Comparison of ENCODE assay signal across 16 mouse cellular contexts in genomic region chr6:50933510-50933909, GRCm38 (mm10).
DNase-seq lines count a peak whose midpoint lies in the region; ATAC-seq and TF ChIP-seq lines count a peak whose summit lies in the region.
"Had no signal": no experiment of that assay in that cellular context is flagged by ENCODE, and none has a peak within 500 bp of the region (broad histone marks: within the 10 kb centered on the region; RNA-seq: fewer than 3 reads in every experiment).

No protein-coding gene starts in this region.

- peak; percentile 35 for DNase-seq in forebrain, embryonic 11.5 days (ENCODE audit: low spot score)
- no peak for DNase-seq in forebrain, postnatal 0 days
- peak; percentile 57 for DNase-seq in brain, embryonic 14.5 days (ENCODE audit: low read depth)
- peak; percentile 87 to 89 for DNase-seq in cerebellum, postnatal 14 days
- DNase-seq in hindbrain, embryonic 14.5 days (ENCODE audit: low spot score), result no peak
- no peak for DNase-seq in heart, embryonic 10.5 days (ENCODE audit: low spot score)
- DNase-seq in adrenal gland, postnatal 14 days, result no peak
- DNase-seq: gastrocnemius, postnatal 10 days; kidney, adult 9 months; liver; lung, adult 2 months; thymus, postnatal 14 days had no signal

- H3K27ac ChIP-seq in forebrain, embryonic 11.5 days (ENCODE audit: low read depth, low read length), result no peak overlapping the region
- no peak overlapping the region for H3K27ac ChIP-seq in forebrain, postnatal 0 days (ENCODE audit: low read depth, low read length)
- H3K27ac ChIP-seq in hindbrain, embryonic 14.5 days, result peak overlapping the region; percentile 49
- H3K27ac ChIP-seq in heart, embryonic 10.5 days, result no peak overlapping the region
- H3K27ac ChIP-seq: heart, embryonic 13.5 days; macrophage had no signal

- H3K4me3 ChIP-seq in forebrain, embryonic 11.5 days (ENCODE audit: low read depth, low read length), result no peak overlapping the region
- no peak overlapping the region for H3K4me3 ChIP-seq in forebrain, postnatal 0 days (ENCODE audit: low read depth, low read length)
- no peak overlapping the region for H3K4me3 ChIP-seq in hindbrain, embryonic 14.5 days (replicated peaks; ENCODE audit: low read length)
- H3K4me3 ChIP-seq in heart, embryonic 10.5 days, result no peak overlapping the region
- H3K4me3 ChIP-seq: heart, embryonic 13.5 days; myocyte had no signal

- H3K36me3 ChIP-seq in forebrain, embryonic 11.5 days (ENCODE audit: control insufficient read depth, insufficient read depth, low read length), result no peaks in the 10 kb centered on the region
- H3K36me3 ChIP-seq in forebrain, postnatal 0 days (ENCODE audit: insufficient read depth), result no peaks in the 10 kb centered on the region
- H3K36me3 ChIP-seq in hindbrain, embryonic 14.5 days (replicated peaks; ENCODE audit: control insufficient read depth, insufficient read depth), result no peaks in the 10 kb centered on the region
- no peaks in the 10 kb centered on the region for H3K36me3 ChIP-seq in heart, embryonic 10.5 days
- H3K36me3 ChIP-seq: heart, embryonic 13.5 days had no signal

- WGBS in forebrain, embryonic 11.5 days, result 93% methylated on average over 6 of the region's 6 CpGs
- WGBS in forebrain, postnatal 0 days, result 78% methylated on average over 6 of the region's 6 CpGs
- WGBS in hindbrain, embryonic 14.5 days, result 73% methylated on average over 6 of the region's 6 CpGs
- WGBS in heart, embryonic 10.5 days, result 87% methylated on average over 6 of the region's 6 CpGs

- no peak for ATAC-seq in forebrain, embryonic 11.5 days (replicated peaks; ENCODE audit: low FRiP score)
- ATAC-seq in forebrain, postnatal 0 days, result no peak
- ATAC-seq in hindbrain, embryonic 14.5 days (ENCODE audit: low FRiP score), result 0 out of 2 replicates have a peak, but pooled peaks have one; percentile 9
- no peak for ATAC-seq in erythroblast, adult 5-6 weeks (replicated peaks; ENCODE audit: low FRiP score, poor library complexity, severe bottlenecking)

- TF ChIP-seq CTCF in forebrain, postnatal 0 days (IDR thresholded peaks at IDR 0.05; ENCODE audit: low read depth), result no peak
- TF ChIP-seq CTCF in brain, embryonic 14.5 days (IDR thresholded peaks at IDR 0.05; ENCODE audit: borderline replicate concordance, extremely low read depth, insufficient read depth, insufficient read length), result no peak

- H3K4me2 ChIP-seq in forebrain, embryonic 11.5 days (ENCODE audit: low read depth, low read length, severe bottlenecking), result no peak overlapping the region
- no peak overlapping the region for H3K4me2 ChIP-seq in forebrain, postnatal 0 days (ENCODE audit: low read depth)
- no peak overlapping the region for H3K4me2 ChIP-seq in hindbrain, embryonic 14.5 days (replicated peaks)
- H3K4me2 ChIP-seq: heart, embryonic 13.5 days had no signal

- no peak overlapping the region for H3K9ac ChIP-seq in forebrain, embryonic 11.5 days (ENCODE audit: low read length)
- H3K9ac ChIP-seq in forebrain, postnatal 0 days, result no peak overlapping the region
- H3K9ac ChIP-seq in hindbrain, embryonic 14.5 days, result no peak overlapping the region
- H3K9ac ChIP-seq: heart, embryonic 13.5 days had no signal

- no peaks in the 10 kb centered on the region for H3K9me3 ChIP-seq in forebrain, embryonic 11.5 days (ENCODE audit: control insufficient read depth, low read length)
- no peaks in the 10 kb centered on the region for H3K9me3 ChIP-seq in forebrain, postnatal 0 days (ENCODE audit: low read length)
- H3K9me3 ChIP-seq in hindbrain, embryonic 14.5 days (ENCODE audit: control insufficient read depth, low read length), result no peaks in the 10 kb centered on the region
- no peaks in the 10 kb centered on the region for H3K9me3 ChIP-seq in heart, embryonic 10.5 days
- H3K9me3 ChIP-seq: heart, embryonic 13.5 days had no signal

- H3K27me3 ChIP-seq in forebrain, embryonic 11.5 days (ENCODE audit: control insufficient read depth, insufficient read depth, low read length), result no peaks in the 10 kb centered on the region
- no peaks in the 10 kb centered on the region for H3K27me3 ChIP-seq in forebrain, postnatal 0 days (ENCODE audit: insufficient read depth, low read length)
- H3K27me3 ChIP-seq in hindbrain, embryonic 14.5 days (ENCODE audit: control insufficient read depth, insufficient read depth, low read length), result no peaks in the 10 kb centered on the region
- peaks cover 31% of the 10 kb centered on the region; the same call in 1 of the 2 replicates for H3K27me3 ChIP-seq in heart, embryonic 10.5 days (ENCODE audit: insufficient read depth, poor library complexity, severe bottlenecking)

- no peaks in the 10 kb centered on the region for H3K4me1 ChIP-seq in forebrain, embryonic 11.5 days (replicated peaks; ENCODE audit: control insufficient read depth, insufficient read depth, low read length)
- H3K4me1 ChIP-seq in forebrain, postnatal 0 days (ENCODE audit: insufficient read depth), result 0 out of 2 replicates have a peak, but pooled peaks cover 3% of the 10 kb centered on the region
- H3K4me1 ChIP-seq in hindbrain, embryonic 14.5 days (replicated peaks; ENCODE audit: control insufficient read depth, insufficient read depth, low read length), result peaks cover 23% of the 10 kb centered on the region
- H3K4me1 ChIP-seq in heart, embryonic 10.5 days, result peaks cover 4% of the 10 kb centered on the region; the same call in 1 of the 2 replicates
- H3K4me1 ChIP-seq: heart, embryonic 13.5 days had no signal

- TF ChIP-seq POLR2A in brain, embryonic 14.5 days (IDR thresholded peaks at IDR 0.05; ENCODE audit: borderline replicate concordance, extremely low read depth, insufficient read depth, insufficient read length, poor library complexity, severe bottlenecking), result no peak

Comparison
In these comparisons a context has a peak if more than half of its experiments do, and no peak if none do; other contexts are left out.
1. DNase-seq: peak in forebrain, embryonic 11.5 days (single experiment), brain, embryonic 14.5 days (single experiment) and cerebellum, postnatal 14 days (2 of 2); none in forebrain, postnatal 0 days (single experiment), hindbrain, embryonic 14.5 days (single experiment), heart, embryonic 10.5 days (single experiment) and adrenal gland, postnatal 14 days (single experiment).